Mouse (Mus musculus): ENCODE measurements around the gene Serpina12.

DNA sequence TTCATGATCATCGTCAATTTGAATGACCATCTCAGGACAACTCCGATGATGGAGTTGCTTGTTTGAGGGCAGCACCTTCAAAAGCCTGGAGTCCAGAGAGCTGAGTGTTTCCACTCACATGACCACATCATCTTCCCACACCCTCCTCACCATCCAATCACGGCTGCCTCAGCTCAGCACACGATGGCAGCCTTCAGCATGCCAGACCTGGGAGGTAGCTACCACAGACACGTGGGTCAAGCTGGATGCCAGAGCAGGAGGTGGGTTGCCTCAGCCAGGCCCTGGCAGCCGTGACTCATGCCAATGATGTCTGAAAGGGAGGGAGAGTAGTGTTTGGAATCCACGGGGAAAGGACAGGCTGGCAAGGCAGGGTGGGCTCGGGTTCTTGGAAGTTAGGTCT is 11.5 kb upstream of the Serpina12 start:
- TF ChIP-seq CTCF (IDR thresholded peaks at IDR 0.05; ENCODE audit: low read depth) (no peak), EP300 (IDR thresholded peaks at IDR 0.05; ENCODE audit: low read depth) (no peak)
